Mouse (Mus musculus) adrenal gland, postnatal 36 days (tissue): Measurements from ENCODE around the gene Cdh4. TPM values are rescaled to one million over a fixed set of nuclear protein-coding genes. Genes with fewer than 3 reads are reported as not detected.

Source experiments
- DNase-seq, 2 experiments: peaks; one replicate each; pipeline ENCODE4 v3.0.0; 2021; ENCODE audit warnings: mixed read lengths in 1 of 2
- total RNA-seq, 2 experiments: library from RNA; stranded (reverse); gene quantifications; 2 replicates each; pipeline ENCODE4 v1.2.3; 2021

Cdh4 gene
- total RNA-seq, 2 experiments from 2014 or later: 3.8 to 5.1 TPM

GRCm38 (mm10) chr2:179794354-179794753, 352.1 kb downstream of the Cdh4 start:
- DNase-seq: no peak

- no peak for DNase-seq
These were observed 353.2 kb downstream of the Cdh4 start for GRCm38 (mm10) chr2:179795452-179795851.

- peak in 1 of 2 experiments; percentile 10 for DNase-seq
These were observed 357.8 kb downstream of the Cdh4 start for GRCm38 (mm10) chr2:179799906-179800532.

- DNase-seq: no peak
These were observed 358.8 kb downstream of the Cdh4 start for GRCm38 (mm10) chr2:179801042-179801441.

GRCm38 (mm10) chr2:179802411-179802810, 360.2 kb downstream of the Cdh4 start:
- DNase-seq: no peak

GRCm38 (mm10) chr2:179811086-179811485, 368.9 kb downstream of the Cdh4 start:
- DNase-seq: no peak

- DNase-seq: no peak
These were observed 371.0 kb downstream of the Cdh4 start for GRCm38 (mm10) chr2:179813035-179813827.

- DNase-seq: no peak
These were observed 382.6 kb downstream of the Cdh4 start for GRCm38 (mm10) chr2:179824776-179825326.

- DNase-seq: no peak
These were observed 386.7 kb downstream of the Cdh4 start for GRCm38 (mm10) chr2:179828968-179829367.

- DNase-seq: peak in 1 of 2 experiments; percentile 30
These were observed 387.7 kb downstream of the Cdh4 start for GRCm38 (mm10) chr2:179829972-179830371.

- no peak for DNase-seq
These were observed 392.7 kb downstream of the Cdh4 start for GRCm38 (mm10) chr2:179834892-179835291.

GRCm38 (mm10) chr2:179835570-179835969, 393.3 kb downstream of the Cdh4 start:
- DNase-seq: no peak

- DNase-seq: no peak
These were observed 395.0 kb downstream of the Cdh4 start for GRCm38 (mm10) chr2:179837186-179837585.

GRCm38 (mm10) chr2:179838036-179838435, 395.8 kb downstream of the Cdh4 start:
- no peak for DNase-seq

- DNase-seq: peak in 1 of 2 experiments; percentile 30
These were observed 400.6 kb downstream of the Cdh4 start for GRCm38 (mm10) chr2:179842610-179843389.

GRCm38 (mm10) chr2:179849732-179850131, 407.5 kb downstream of the Cdh4 start:
- no peak for DNase-seq

GRCm38 (mm10) chr2:179852169-179852568, 409.9 kb downstream of the Cdh4 start:
- no peak for DNase-seq

- no peak for DNase-seq
These were observed 410.6 kb downstream of the Cdh4 start for GRCm38 (mm10) chr2:179852862-179853261.

GRCm38 (mm10) chr2:179853892-179854291, 411.7 kb downstream of the Cdh4 start:
- no peak for DNase-seq

GRCm38 (mm10) chr2:179857086-179857485, 414.9 kb downstream of the Cdh4 start:
- no peak for DNase-seq

- no peak for DNase-seq
These were observed 420.4 kb downstream of the Cdh4 start for GRCm38 (mm10) chr2:179862676-179863075.

- DNase-seq: peak in 1 of 2 experiments; percentile 33
These were observed 421.0 kb downstream of the Cdh4 start for GRCm38 (mm10) chr2:179863266-179863665.
